Mouse (Mus musculus): Measurements from ENCODE around the gene BC024978.

DNA sequence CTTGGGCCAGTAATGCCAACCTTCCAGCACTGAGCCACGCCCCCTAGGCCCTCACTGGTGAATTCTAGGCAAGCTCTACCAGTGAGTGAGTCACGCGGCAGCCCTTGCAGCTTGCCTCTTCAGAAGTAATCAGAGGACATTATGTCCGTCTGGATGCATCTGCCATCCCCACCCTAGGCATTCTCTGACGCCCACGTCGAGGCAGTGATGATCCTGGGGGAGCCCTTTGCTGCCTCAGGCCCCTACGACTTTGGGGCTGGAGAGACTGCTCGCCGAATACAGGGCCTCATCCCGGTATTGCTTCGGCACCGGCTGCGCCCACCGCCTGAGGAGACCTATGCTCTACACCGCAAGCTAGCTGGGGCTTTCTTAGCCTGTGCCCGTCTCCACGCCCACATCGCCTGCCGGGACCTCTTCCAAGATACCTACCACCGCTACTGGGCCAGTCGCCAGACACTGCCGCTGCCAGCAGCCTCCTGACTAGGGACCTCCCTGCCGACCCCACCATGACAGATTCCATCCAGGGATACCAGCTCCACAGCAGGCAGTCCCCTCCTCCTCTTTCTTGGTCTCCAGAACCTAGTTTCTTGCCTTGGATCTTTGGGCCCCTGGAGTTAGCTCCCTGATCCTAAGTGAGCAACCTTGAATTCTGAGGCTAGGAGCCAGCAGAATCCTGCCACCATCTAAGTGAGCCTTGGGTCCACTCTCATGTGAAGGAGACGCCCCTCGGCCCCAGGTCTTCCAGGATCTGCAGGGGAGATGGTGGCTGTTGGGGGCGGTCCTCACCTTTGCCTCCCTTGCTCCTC, 61.7 kb downstream of the BC024978 start:
- TF ChIP-seq CTCF (IDR thresholded peaks at IDR 0.05; ENCODE audit: insufficient read depth, low read depth, low read length) (no peak), POLR2A (IDR thresholded peaks at IDR 0.05; ENCODE audit: insufficient read depth, low read depth, low read length) (no peak)
